Mouse (Mus musculus) CH12.LX (cell line): Measurements from ENCODE around the gene Tmed2.
A peak's percentile ranks its signal among the peaks of the same experiment; 100 is the strongest.

Source experiments
- CTCF ChIP-seq, 2 experiments: IDR thresholded peaks in 1 of 2; conservative IDR thresholded peaks in 1 of 2; 2 replicates each; pipeline ENCODE4 v1.5.1; 2011 to 2012; ENCODE audit warnings: low read depth in 2 of 2, low read length in 2 of 2, improper control_type of control experiment in 1 of 2, inconsistent platforms in 1 of 2, mild to moderate bottlenecking in 1 of 2, moderate library complexity in 1 of 2
- E2F4 ChIP-seq: IDR thresholded peaks from 2 replicates; pipeline ENCODE4 v1.6.1; 2011; ENCODE audit warnings: low read depth, low read length, improper control_type of control experiment; ENCODE audit not compliant: insufficient replicate concordance
- ELF1 ChIP-seq: IDR thresholded peaks from 2 replicates; pipeline ENCODE4 v1.6.1; 2014; ENCODE audit warnings: low read depth, mild to moderate bottlenecking, inconsistent platforms, low read length, improper control_type of control experiment
- EP300 ChIP-seq: IDR thresholded peaks from 2 replicates; pipeline ENCODE4 v1.6.1; 2011; ENCODE audit warnings: low read length, improper control_type of control experiment
- HCFC1 ChIP-seq: IDR thresholded peaks from 2 replicates; pipeline ENCODE4 v1.6.1; 2012; ENCODE audit warnings: low read depth, mild to moderate bottlenecking, inconsistent platforms, low read length, improper control_type of control experiment
- JUN ChIP-seq: IDR thresholded peaks from 2 replicates; pipeline ENCODE4 v1.6.1; 2011; ENCODE audit warnings: low read depth, mild to moderate bottlenecking, low read length, improper control_type of control experiment, moderate library complexity; ENCODE audit not compliant: insufficient read depth
- MAX ChIP-seq: IDR thresholded peaks from 2 replicates; pipeline ENCODE4 v1.6.1; 2011; ENCODE audit warnings: low read length, improper control_type of control experiment
- MEF2A ChIP-seq: IDR thresholded peaks from 2 replicates; pipeline ENCODE4 v1.6.1; 2014; ENCODE audit warnings: low read depth, mild to moderate bottlenecking, inconsistent platforms, low read length, improper control_type of control experiment, borderline replicate concordance
- NELFE ChIP-seq: IDR thresholded peaks from 2 replicates; pipeline ENCODE4 v1.6.1; 2011; ENCODE audit warnings: low read depth, low read length, improper control_type of control experiment
- NRF1 ChIP-seq: IDR thresholded peaks from 2 replicates; pipeline ENCODE4 v1.6.1; 2014; ENCODE audit warnings: low read depth, mild to moderate bottlenecking, inconsistent platforms, low read length, improper control_type of control experiment, moderate library complexity
- POLR2A ChIP-seq: IDR thresholded peaks from 2 replicates; pipeline ENCODE4 v1.6.1; 2011; ENCODE audit warnings: low read depth, mild to moderate bottlenecking, improper control_type of control experiment, low read length
- RCOR1 ChIP-seq: conservative IDR thresholded peaks from 2 replicates; pipeline ENCODE4 v1.6.1; 2012; ENCODE audit warnings: low read depth, mild to moderate bottlenecking, inconsistent platforms, low read length, improper control_type of control experiment
- USF1 ChIP-seq: IDR thresholded peaks from 2 replicates; pipeline ENCODE4 v1.6.1; 2014; ENCODE audit warnings: low read depth, mild to moderate bottlenecking, inconsistent platforms, low read length, improper control_type of control experiment

- TF ChIP-seq CTCF (conservative IDR thresholded peaks at IDR 0.05 in 1 of 2, IDR thresholded peaks at IDR 0.05 in 1 of 2; ENCODE audit: low read depth in 2 of 2, low read length in 2 of 2) (no peak), NELFE (no peak), EP300 (no peak), RCOR1 (no peak), NRF1 (peak; percentile 34; the same call in 1 of the 2 replicates), POLR2A (peak; percentile 11; the same call in 1 of the 2 replicates), E2F4 (no peak), USF1 (no peak), JUN (no peak), ELF1 (no peak), MEF2A (no peak), MAX (no peak), HCFC1 (peak; percentile 32; the same call in 1 of the 2 replicates)
These were observed 558 bp downstream of the Tmed2 start for GRCm38 (mm10) chr5:124540905-124541601.
